Mouse (Mus musculus) lung, postnatal 14 days (tissue): ENCODE results near the gene Scyl1.
"Not testable (repeated sequence)": the region's sequence is repeated elsewhere in the genome, so short reads cannot be mapped to it uniquely, and the experiment has no call there.

Experiments
- DNase-seq: peaks from one replicate; pipeline ENCODE4 v3.0.0; 2021

Gene Scyl1

DNA sequence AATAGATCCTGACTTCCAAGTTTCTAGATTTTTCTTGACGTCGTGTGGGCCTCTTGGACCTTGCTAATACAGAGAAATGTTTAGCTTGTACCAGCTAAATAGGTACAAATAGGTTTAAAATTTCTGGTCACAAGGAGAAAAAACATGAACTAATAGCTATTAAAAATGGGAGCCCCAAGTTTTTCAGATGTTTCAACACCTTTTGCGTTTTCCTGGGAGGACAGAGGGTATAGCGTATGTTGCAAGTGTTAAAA, 31.5 kb upstream of the Scyl1 start:
- DNase-seq: no peak

DNA sequence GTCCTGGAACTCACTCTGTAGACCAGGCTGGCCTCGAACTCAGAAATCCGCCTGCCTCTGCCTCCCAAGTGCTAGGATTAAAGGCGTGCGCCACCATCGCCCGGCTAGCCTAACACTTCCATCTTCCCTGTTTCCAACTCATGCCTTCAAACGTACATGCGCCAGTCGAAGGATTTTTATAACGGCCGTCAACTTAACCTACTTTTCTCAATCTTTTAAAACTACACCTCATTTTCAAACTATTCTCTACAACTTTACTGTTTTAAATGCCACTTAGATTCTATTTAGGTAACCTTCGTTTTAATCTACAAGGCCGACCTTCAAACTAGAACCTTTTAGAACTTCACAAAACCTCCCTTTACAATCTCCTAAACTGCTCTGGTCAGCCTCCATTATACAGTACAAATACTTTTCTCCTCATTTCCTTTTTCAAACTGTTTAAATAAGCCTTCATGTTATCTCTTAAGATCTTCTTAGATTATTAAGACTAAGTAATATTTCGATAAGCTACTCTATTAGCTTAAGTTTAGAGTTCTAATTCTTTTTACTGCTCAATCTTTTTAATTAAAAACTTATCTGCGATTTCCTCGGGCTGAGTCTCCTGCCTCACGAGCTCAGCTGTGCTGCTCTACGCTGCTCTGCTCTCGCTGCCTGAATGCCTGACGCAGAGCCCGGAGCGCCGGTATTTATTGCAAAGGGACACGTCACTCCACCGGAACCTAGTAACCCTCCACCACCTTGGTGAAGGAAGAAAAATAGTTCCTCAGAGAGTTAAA, 31.0 kb upstream of the Scyl1 start:
- peak; percentile 98 for DNase-seq

DNA sequence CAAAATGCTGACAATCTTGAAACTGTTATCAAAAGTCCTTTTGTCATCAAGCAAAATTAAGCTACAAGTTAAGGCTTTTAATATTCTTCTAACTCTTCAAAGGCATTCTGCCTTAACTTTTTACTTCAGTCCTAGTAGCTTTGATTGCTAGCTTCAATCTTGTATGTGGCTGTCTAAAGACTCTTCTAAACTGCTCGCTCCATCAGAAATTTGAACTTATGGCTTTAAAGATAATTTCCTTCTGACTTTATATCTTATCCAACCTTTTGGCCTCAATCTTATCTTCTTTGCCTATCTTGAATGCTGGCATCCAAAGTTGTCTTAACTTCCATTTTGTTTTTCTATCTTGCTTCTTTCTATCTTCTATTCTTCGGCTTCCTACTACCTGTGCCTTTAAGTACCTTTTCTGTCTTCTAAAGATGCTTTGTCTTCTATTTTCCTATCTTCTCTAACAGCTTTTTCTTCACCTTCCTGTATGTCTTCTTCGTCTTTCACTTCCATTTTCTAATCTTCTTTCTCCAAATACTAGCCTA, 30.3 kb upstream of the Scyl1 start:
- DNase-seq: no peak

DNA sequence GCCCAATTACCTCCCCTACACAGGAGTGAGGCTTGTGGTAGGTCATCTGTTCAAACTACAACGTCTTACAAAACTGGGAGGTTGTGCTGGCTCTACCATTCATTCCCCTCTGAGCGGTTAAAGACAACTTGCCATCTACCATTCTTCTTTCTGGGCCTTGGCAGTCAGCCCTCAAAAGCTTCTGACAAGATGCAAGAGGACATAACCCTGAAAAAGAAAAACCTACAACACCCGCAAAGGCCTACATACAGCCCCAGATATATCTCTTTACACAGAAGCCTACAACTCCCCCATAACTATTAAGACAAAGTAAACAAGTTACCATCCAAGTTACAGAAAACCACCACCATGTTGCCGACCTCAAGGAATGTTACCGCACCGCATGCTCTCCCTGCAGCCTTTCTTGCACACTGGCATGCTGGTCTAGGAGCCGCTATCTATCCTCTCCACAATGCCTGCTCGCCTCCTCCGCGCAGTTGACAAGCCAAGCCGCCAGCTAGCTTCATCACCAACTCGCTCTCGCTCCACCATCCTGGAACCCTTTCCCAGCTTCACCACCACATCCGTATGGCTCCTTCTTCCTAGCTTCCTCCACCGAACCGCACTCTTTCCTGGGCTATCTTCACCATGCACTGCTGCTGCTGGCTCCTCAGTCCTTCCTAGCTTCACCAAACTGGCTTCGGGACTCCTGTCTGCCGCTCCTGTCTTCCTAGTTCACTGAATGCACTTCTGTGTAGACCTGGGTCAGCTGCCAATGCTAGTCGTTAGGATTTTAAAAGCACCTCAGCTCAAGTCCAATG, 29.6 kb upstream of the Scyl1 start:
- no peak for DNase-seq

DNA sequence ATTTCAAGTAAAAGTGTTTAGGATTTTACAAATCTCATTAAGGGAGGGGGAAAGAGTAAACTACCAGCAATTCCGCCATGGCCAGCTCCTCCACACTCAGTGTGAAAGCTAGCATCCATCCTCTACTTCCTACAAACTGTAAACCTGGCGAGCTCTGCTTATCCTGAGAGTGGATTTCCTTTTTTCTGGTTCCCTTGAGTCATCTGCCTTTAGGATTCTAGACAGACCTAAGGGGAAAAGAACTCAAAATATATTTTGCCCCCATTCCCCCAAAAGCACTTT, 29.1 kb upstream of the Scyl1 start:
- no peak for DNase-seq

DNA sequence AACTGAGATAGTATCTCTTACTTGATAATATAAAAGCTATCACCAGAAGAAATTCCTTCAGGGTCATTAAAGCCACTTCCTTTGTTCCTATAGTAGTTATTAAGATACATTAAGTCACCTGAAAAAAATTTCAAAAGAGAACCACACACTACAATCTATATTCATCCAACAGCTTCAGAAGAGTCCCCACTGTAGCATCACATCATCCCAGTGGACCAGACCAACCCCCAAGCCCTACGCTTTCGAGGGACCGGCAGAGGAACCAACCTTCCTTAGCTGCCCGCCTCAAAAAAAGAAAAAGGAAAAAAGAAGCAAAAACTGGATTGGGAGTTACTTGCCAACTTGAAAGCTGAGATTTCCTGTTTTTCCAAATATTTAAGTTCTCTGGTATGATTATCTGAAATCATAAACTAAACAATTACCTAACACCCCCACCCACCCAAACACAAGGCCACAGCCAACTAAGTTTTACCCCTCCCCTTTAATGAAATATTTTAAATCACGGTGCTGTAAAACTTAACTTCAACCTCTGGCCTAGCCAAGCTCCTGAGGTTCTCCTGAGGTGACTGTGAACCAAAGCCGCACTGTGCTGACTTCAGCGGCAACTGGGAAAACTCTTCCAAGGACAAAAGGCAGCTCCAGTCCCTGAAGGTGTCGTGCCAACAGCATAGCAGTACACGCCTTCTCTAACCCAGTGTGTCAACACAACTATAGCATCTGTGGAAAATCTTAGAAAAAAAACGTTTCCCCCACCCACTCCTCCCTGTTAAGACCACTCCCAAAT, 28.5 kb upstream of the Scyl1 start:
- peak; percentile 25 for DNase-seq

DNA sequence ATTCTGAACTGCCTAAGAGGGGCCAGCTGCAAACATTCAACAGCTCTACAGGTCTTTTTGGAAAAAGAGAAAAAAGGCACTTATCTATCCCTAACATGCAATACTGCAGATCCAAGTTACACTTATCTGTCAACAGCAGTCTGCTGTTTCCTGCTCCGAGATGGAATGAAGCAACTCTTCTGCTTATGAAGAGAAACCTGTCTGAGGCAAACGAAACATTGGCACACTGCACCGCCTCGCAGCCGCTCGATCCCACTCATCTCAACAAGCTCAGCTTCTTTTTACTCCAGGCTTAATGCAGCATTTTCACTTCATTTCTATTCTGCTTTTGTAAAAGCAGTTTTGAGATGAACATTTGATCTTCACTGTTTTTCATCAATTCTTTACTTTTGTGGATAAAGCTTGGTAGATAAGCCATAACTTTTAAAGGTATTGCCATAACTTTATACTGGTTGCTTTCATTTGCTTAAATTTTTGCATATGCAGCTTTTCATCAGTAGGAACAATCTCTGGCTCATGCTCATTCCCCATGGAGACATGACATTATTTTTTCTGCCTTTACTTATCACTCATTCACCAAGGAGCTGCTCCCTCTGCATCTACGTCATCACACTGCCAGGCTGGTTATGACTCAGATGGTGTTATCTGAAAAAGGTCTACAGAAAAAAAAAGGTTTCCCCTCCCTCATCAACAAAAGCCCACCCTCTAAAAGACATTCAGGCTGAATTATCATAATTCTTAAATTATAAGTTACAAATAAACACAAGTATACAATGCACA, 27.7 kb upstream of the Scyl1 start:
- peak; percentile 48 for DNase-seq

DNA sequence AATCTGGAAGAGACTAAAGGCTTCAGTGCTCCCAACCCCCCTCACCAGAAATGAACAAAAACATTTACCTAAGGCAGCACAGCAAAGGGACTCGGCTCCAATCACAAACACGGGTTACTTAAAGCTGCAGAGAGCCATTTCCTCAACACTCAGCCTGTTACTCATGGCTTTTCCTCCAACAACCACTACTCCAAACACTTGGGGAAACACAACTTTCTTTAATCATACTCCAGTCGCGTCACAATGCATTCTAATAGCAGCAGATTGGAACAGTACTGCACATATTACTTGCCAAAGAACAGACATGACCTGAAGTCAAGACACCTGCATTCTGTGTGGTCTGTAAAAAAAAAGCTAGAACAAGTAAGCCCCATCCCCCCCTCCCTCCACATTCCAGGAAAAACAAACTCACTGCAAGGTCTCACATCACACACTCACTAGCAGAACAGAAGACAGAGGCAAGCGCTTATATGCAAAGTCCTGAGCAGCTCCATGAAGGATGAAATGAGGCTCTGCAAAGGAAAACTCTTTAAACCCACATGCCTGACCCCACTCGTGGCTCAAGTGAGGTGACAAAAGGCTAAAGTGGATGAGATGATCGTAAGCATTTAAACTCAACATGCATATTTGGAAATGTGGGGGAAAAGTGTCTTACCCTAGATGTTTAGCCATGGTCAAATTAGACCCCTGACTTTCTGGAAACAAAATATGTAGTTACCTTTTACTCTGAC, 26.3 kb upstream of the Scyl1 start:
- peak; percentile 22 for DNase-seq

DNA sequence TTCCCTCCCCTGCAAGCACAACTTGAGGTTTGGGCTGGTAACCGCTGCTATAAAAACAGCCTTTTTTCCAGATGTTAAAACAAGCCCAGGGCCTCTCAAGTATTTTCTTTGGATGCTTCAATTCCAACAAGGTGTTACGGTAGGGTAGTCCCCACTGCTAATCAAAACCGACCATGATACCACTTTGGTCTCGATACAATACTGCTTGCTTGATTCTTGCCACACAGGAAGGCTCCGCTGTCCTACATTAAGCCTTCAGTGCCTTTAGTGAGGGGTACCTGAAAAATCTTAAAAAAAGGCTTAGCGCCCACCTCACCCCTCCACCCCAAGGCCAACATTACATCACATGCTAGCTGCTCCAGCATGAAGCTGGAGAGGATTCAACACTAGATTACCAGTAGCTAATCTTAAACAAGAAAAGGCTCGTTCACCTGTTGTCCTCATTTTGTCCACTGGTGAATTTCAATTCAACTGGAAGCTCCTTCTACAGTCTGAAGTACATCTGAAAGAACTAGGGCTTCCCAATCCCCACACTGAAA, 25.4 kb upstream of the Scyl1 start:
- peak; percentile 16 for DNase-seq

DNA sequence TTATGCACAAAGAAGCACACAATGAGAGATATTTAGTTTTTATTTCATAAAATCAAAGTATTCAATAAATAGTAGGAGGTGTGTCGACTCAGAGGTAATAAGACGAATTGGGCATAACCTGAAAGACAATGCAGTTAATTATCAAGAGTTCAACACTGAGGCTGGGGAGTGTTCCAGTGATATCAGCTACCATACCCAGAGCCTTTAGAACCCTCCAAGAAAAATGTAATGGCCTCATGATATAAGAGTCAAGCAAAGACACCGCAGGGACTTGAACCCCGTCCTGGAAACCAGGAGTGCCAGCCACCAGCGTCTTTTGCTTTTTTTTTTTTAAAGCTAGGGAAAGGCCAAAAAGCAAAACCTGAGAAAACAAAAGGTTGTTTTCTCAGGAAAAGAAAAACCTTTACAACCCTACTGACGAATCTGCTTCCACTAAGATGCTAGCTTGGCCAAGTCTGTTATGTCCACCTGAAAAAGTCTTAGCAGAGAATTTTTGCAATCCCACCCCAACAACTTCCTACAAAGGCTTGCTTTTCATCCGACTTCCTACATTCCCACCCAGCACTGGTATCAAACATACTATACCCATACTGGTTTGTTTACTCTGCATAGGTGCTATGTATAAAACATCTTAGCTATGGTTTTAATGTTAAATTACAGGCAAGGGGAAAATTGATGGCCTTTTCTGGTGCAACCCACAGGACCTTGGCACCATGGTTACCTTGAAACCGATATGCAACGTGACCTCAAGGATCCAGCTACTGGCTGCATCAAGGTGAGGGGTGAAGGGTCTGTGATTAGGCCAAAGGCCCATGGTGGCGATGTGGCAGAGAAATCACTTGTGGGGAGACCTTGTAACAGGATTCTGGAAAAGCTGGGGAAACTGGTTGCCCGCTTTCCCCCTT, 24.7 kb upstream of the Scyl1 start:
- peak; percentile 20 for DNase-seq

DNA sequence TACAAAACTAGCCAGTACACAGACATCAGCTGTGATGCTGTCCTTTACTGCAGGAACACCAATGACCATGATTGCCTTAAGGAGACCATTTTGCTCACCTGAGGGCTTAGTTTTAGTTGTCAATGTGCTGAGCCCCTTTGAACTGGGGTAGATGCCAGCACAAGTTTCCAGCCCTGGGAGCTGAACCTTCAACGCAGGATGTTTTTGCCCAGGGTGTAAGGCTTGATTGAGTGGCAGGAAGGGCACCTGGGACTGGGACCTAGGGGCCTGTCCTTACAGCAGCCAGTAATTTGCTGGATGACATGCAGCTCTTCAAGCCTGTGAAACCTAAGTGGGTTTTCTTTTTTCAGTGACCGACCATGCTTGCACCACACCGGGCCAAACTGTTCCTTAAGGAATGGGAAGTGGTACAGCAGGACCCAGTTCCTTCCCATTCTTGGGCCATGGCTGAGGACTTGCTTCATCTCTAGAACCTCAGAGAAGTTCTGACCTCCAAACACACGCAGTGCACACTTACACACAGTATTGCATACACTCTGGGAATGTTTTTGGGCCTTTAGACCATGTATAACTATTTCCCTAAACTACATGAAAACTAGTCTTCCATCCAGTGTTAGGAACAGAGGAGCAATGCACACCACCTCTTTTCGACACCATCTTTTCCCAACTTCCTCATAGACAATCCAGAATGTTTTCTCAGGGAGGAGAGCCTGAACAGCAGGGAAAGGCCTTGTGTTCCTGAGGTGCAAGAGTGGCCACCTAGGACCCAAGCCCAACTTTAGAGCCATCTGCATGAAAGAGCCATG, 23.8 kb upstream of the Scyl1 start:
- DNase-seq: peak; percentile 41

DNA sequence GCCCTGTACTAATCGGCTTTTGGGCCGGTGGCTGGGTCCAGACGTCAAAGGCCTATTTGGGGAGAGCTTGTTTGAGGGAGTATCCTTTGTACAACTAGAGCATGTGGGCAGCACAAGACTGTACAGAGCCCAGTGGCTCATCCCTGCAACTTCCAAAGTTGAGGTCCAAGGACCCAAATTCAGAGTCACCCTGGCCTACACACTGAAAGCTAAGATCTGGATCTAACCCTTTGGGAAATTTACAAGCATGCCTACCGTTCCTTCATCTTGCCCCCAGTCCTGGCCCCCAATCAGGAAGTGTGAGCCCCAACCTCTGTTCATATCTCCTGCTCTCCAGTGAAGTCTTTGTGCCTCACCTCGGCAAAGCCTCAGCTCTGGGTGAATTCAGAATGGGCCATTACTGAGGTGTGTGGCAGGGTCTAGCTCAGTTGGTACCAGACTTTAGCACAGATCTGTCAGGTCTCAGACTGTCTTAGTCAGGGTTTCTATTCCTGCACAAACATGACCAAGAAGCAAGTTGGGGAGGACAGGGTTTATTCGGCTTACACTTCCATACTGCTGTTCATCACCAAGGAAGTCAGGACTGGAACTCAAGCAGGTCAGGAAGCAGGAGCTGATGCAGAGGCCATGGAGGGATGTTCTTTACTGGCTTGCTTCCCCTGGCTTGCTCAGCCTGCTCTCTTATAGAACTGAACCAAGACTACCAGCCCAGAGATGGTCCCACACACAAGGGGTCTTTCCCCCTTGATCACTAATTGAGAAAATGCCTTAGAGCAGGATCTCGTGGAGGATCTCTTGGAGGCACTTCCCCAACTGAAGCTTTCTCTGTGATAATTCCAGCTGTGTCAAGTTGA, 22.9 kb upstream of the Scyl1 start:
- DNase-seq: not testable (repeated sequence)

DNA sequence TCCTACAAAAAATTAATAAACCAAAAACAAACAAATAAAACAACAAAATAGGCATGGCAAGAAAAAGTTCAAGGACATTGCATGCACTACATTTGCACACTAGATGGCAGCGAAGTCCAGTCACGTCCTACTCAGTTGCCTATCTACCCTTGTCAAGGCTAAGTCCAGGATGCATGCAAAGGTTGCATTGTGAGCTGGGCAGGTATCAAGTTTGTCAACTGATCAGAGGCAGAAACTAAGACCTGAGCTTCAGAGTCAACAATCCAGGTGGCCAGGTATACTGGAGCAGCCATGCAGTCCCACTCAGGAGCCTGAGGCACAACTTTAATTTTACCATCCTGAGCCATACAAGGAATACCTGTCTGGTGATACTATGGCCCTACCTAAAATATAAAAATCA, 21.9 kb upstream of the Scyl1 start:
- DNase-seq: peak; percentile 69

DNA sequence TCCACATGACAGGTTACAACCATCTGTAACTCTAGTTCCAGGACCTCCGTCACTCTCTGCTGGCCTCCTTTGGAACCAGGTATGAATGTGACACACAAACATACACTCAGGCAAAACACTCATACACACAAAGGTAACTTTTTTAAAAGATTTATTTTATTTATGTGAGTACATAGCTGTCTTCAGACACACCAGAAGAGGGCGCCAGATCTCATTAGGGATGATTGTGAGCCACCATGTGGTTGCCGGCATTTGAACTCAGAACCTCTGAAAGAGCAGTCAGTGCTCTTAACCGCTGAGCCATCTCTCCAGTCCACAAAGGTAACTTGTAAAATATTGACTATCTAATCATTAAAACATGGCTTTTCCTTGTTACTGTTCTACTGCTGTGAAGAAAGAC, 20.1 kb upstream of the Scyl1 start:
- DNase-seq: no peak

DNA sequence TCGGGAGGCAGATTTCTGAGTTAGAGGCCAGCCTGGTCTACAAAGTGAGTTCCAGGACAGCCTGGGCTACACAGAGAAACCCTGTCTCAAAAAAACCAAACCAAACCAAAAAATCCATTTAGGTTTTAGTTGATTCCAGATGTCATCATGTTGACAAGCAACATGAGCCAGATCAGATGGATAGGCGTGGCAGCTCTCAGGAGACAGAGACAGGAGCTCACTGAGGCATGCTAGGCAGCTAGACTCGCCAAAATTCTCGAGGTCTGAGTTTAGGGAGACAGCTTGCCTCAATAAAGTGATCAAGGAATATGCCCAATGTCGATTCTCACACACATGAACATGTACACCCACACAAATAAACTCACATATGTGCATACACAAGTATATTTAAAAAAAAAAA, 17.8 kb upstream of the Scyl1 start:
- no peak for DNase-seq

DNA sequence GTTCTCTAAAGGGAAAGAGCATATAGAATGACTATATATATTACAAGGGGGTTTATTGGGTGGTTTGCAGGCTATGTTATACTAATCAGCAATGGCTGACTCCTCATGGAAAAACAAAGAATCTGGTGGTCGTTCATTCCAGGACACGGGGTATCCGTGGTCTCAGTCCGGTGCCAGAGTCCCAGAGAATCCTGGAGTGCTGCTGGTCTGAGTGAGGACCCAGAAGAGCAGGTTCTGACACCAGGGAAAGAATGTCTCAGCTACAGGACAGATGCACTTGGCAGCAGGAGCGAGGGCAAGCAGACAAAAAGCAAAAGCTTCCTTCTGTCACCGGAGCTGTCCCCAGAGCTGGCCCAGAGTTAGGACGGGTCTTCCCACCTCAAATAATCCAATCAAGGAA, 17.4 kb upstream of the Scyl1 start:
- no peak for DNase-seq

DNA sequence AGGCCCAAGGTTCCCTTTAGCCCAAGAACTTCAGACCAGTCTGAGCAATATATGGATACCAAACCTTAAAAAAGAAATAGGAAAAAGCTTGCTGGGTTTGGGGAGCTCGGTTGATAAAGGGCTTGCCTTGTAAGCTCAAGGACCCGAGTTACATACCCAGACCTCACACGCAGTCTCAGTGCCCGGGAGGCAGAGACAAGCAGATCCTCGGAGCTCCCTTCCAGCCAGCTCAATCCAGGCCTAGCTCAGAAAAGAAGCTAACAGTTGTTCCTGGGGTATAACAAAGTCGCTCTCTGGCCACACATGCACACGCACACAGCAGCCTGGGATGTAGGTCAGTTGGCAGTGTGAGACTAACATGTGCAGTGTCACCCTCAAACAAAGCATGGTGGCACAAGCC, 16.7 kb upstream of the Scyl1 start:
- DNase-seq: no peak

DNA sequence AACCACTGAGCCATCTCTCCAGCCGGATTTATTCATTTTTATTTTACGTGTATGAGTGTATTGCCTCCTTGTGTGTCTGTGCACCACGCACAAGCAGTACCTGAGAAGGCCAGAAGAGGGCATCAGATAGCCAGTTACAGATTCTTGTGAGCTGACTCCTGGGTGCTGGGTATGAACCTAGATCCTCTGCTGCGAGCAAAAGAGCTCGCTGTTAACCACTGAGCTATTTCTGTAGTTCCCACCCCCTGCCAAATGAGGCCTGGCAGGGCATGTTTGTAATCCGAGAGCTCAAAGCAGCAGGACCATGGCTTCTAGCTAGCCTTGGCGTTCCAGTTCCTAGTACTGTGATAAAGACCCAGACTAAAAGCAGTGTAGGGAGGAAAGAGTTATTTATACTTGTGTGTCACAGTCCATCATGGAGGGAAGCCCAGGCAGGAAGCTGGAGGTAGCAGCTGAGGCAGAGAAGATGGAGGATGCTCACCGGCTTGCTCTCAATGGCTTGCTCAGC, 16.0 kb upstream of the Scyl1 start:
- DNase-seq: peak; percentile 91
